Mouse (Mus musculus) testis, adult 2 months (tissue): Measurements from ENCODE around the gene Cyp2d40. TPM values are rescaled to one million over a fixed set of nuclear protein-coding genes. Genes with fewer than 3 reads are reported as not detected.
"Not testable (repeated sequence)": the region's sequence is repeated elsewhere in the genome, so short reads cannot be mapped to it uniquely, and the experiment has no call there.

Experiments
- H3K27ac ChIP-seq: fragments of 200-500 bp; 2 replicates; pipeline ENCODE4 v1.5.1; 2012; ENCODE audit warnings: low read depth, low read length; ENCODE audit not compliant: control insufficient read depth, insufficient read depth
- H3K27me3 ChIP-seq: fragments of 200-500 bp; 2 replicates; pipeline ENCODE4 v1.6.1; 2012; ENCODE audit warnings: mild to moderate bottlenecking, low read length, moderate library complexity; ENCODE audit not compliant: control insufficient read depth, insufficient read depth
- H3K36me3 ChIP-seq: fragments of 200-500 bp; 2 replicates; pipeline ENCODE4 v1.6.1; 2012; ENCODE audit warnings: mild to moderate bottlenecking, low read length; ENCODE audit not compliant: control insufficient read depth, insufficient read depth
- H3K4me1 ChIP-seq: fragments of 200-500 bp; 2 replicates; pipeline ENCODE4 v1.6.1; 2012; ENCODE audit warnings: low read length; ENCODE audit not compliant: control insufficient read depth, insufficient read depth
- H3K4me3 ChIP-seq: fragments of 200-500 bp; 2 replicates; pipeline ENCODE4 v1.5.1; 2012; ENCODE audit warnings: low read depth, mild to moderate bottlenecking, low read length, moderate library complexity, mixed read lengths; ENCODE audit not compliant: control insufficient read depth
- CTCF ChIP-seq: fragments of 200-500 bp; IDR thresholded peaks from 2 replicates; pipeline ENCODE4 v1.5.1; 2012; ENCODE audit warnings: low read depth, mild to moderate bottlenecking, inconsistent platforms, low read length, moderate library complexity; ENCODE audit not compliant: control insufficient read depth, insufficient read depth, insufficient replicate concordance
- POLR2A ChIP-seq: fragments of 200-500 bp; IDR thresholded peaks from 2 replicates; pipeline ENCODE4 v1.6.1; 2012; ENCODE audit warnings: low read depth, mild to moderate bottlenecking, inconsistent platforms, low read length, moderate library complexity; ENCODE audit not compliant: control insufficient read depth
- polyA plus RNA-seq: library from polyadenylated mRNA; depleted of rRNA; stranded (reverse); fragments of >200 nt; gene quantifications from 2 replicates; pipeline ENCODE4 v1.2.3, GENCODE M21; 2012

Gene Cyp2d40
- polyA plus RNA-seq, 1 experiment: not detected

GRCm38 (mm10) chr15:82794277-82794676 lies 30.3 kb upstream of the Cyp2d40 start, which contains the start of gene Cyp2d26:
Gene Cyp2d26, minus strand, starts transcription at chr15:82794294.
- Histone ChIP-seq H3K27ac (peak within 1 kb of the TSS; percentile 76), H3K27me3 (no peaks in the 10 kb centered on the region), H3K4me1 (peaks cover 6% of the 10 kb centered on the region; the same call in 1 of the 2 replicates), H3K4me3 (peak within 1 kb of the TSS; percentile 49), H3K36me3 (no peaks in the 10 kb centered on the region)
- TF ChIP-seq POLR2A (no peak), CTCF (no peak)

DNA sequence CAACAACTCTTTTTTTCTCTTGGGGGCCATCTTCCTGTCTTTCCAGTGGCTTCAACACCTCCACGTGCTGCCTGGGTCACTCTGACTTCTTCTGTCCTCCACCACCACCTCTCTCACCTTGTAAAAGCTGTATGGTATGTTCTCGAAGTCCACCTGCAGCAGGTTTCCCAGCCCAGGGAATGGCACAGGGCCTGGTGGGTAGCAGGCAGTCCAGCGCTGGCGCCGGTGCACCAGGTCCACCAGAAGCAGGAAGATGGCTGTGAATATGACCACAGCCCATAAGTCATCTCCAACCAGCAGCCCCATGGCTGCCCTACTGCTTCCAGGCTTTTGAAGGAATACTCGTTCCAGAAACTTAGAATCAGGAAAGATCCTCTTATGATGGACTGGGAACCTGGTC lies 29.9 kb upstream of the Cyp2d40 start:
- H3K27ac ChIP-seq: no peak overlapping the region
- peaks cover 6% of the 10 kb centered on the region; the same call in 1 of the 2 replicates for H3K4me1 ChIP-seq
- H3K4me3 ChIP-seq: peak overlapping the region; percentile 49
- H3K36me3 ChIP-seq: no peaks in the 10 kb centered on the region
- no peak for TF ChIP-seq POLR2A
- TF ChIP-seq CTCF: no peak
- no peaks in the 10 kb centered on the region for H3K27me3 ChIP-seq

- Histone ChIP-seq H3K27me3 (no peaks in the 10 kb centered on the region), H3K4me3 (peak overlapping the region; percentile 49), H3K27ac (no peak overlapping the region), H3K4me1 (peaks cover 6% of the 10 kb centered on the region; the same call in 1 of the 2 replicates), H3K36me3 (no peaks in the 10 kb centered on the region)
- TF ChIP-seq CTCF (no peak), POLR2A (no peak)
Observed at GRCm38 (mm10) chr15:82793454-82793853, 29.5 kb upstream of the Cyp2d40 start.

- H3K4me1 ChIP-seq: peaks cover 6% of the 10 kb centered on the region; the same call in 1 of the 2 replicates
- H3K36me3 ChIP-seq: no peaks in the 10 kb centered on the region
- no peak overlapping the region for H3K27ac ChIP-seq
- no peaks in the 10 kb centered on the region for H3K27me3 ChIP-seq
- H3K4me3 ChIP-seq: no peak overlapping the region
- TF ChIP-seq POLR2A: no peak
- no peak for TF ChIP-seq CTCF
Observed at GRCm38 (mm10) chr15:82792566-82792965, 28.6 kb upstream of the Cyp2d40 start.

DNA sequence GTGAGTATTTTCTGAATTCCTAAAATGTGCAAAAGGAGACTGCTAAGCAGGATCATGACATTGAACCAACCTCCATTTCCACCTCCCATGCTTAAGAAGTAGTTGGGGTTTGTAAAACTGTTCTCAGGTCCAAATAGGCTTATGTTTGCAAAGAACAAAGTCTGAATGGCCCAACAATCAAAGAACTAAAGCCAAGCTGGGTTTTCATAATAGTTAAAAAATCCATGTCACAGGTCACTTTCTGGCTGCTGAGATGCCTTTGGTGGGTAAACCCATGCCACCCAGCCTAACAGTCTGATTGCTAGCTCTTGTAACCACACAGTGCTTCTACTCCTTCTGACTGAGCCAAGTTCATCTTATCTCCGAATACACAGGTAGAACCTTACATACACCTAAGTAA lies 20.6 kb upstream of the Cyp2d40 start:
- no peak for TF ChIP-seq POLR2A
- TF ChIP-seq CTCF: no peak
- Histone ChIP-seq H3K27me3 (no peaks in the 10 kb centered on the region), H3K27ac (no peak overlapping the region), H3K4me1 (no peaks in the 10 kb centered on the region), H3K4me3 (no peak overlapping the region), H3K36me3 (no peaks in the 10 kb centered on the region)

DNA sequence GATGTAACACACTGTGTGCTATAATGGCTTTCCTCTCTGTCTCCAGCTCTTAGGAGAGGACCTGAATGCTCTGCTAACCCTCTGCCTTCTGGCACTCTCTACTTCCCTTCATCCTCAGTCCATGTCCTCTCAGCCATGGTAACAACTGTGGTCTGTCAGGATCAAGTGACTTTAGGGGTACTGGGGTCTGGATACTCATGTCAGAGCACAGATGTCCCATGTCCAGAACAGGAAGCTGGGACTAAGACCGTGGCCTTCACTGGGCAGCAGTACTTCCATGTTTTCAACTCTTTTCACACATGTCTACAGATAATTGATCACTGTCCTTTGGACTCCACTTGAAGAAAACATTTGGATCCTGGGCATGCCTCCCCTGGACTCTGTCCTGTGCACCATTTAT lies 19.8 kb upstream of the Cyp2d40 start:
- Histone ChIP-seq H3K27me3 (no peaks in the 10 kb centered on the region), H3K4me1 (no peaks in the 10 kb centered on the region), H3K4me3 (no peak overlapping the region), H3K36me3 (no peaks in the 10 kb centered on the region), H3K27ac (no peak overlapping the region)
- TF ChIP-seq CTCF: no peak
- TF ChIP-seq POLR2A: no peak

DNA sequence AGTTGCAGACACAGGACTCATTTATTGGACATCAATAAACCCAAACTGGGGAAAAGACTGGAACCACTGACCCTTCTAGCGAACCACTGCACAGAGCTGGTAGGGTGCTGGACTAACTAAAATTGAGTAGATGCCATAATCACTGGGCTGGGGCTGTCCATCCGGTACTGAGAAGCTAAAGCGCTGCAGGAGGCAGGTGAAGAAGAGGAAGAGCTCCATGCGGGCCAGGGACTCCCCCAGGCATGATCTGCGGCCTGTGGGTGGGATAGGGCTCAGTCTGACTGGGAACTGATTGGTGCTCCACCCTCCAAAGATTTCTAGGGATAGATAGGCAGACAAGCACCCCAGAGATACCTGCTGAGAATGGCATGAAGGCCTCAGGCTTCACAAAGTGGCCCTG lies 13.9 kb upstream of the Cyp2d40 start:
- not testable (repeated sequence) for H3K4me1 ChIP-seq, H3K27me3 ChIP-seq, H3K27ac ChIP-seq, H3K4me3 ChIP-seq, H3K36me3 ChIP-seq

DNA sequence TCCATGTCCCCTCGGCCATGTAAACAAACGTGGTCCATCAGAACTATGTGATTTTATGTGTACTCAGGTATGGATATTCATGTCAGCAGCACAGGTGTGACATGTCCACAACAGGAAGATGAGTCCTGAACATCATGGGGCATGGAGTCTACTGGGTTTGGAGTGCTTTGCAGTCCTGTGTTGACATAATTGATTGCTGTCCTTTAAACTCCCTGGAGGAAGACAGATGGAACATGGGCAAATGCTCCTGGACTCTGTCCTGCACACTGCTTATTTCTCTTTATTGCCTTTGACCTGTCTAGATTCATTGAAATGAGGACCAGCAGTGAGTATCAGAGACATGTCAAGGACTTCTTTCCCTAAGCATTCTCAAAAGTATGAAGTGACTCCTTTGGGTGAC lies 2.0 kb upstream of the Cyp2d40 start:
- Histone ChIP-seq H3K4me3 (no peak overlapping the region), H3K4me1 (no peaks in the 10 kb centered on the region), H3K27me3 (no peaks in the 10 kb centered on the region), H3K36me3 (no peaks in the 10 kb centered on the region), H3K27ac (no peak overlapping the region)
- TF ChIP-seq POLR2A (no peak), CTCF (no peak)
